Mouse (Mus musculus) hematopoietic multipotent progenitor cell, adult 10-12 weeks (in vitro differentiated cells): ENCODE measurements around the gene Tmem11. TPM values are rescaled to one million over a fixed set of nuclear protein-coding genes. Genes with fewer than 3 reads are reported as not detected.

Experiments used
- polyA plus RNA-seq: library from polyadenylated mRNA; stranded (reverse); fragments of >175 nt; gene quantifications from 2 replicates; pipeline ENCODE4 v1.2.3, GENCODE M21; 2012; ENCODE audit warnings: low replicate concordance

Gene Tmem11
- 11.3 and 11.7 TPM in 2 replicates for polyA plus RNA-seq

GRCm38 (mm10) chr11:60878675-60879294 is at the start of gene Tmem11:
Gene Tmem11, minus strand, starts transcription at chr11:60879272.

GRCm38 (mm10) chr11:60914491-60914890 is 35.4 kb upstream of the Tmem11 start, which contains the start of gene Natd1:
Gene Natd1, minus strand, starts transcription at chr11:60914750.

GRCm38 (mm10) chr11:60830433-60831052 is 48.5 kb downstream of the Tmem11 start, which contains the start of gene Dhrs7b:
Gene Dhrs7b, plus strand, starts transcription at chr11:60830631.

Other genes with a start within 250 kb of the Tmem11 start
- gene Llgl1, start 179.5 kb downstream of the Tmem11 start, polyA plus RNA-seq: 25.0 and 31.4 TPM in 2 replicates
- 56.8 and 278 TPM in 2 replicates for gene Flii, start 152.0 kb downstream of the Tmem11 start, polyA plus RNA-seq
- 31.6 and 47.4 TPM in 2 replicates for gene Mief2, start 150.9 kb downstream of the Tmem11 start, polyA plus RNA-seq
- 2.6 and 7.7 TPM in 2 replicates for gene Top3a, start 101.9 kb downstream of the Tmem11 start, polyA plus RNA-seq
- 3.0 and 4.3 TPM in 2 replicates for gene Smcr8, start 101.7 kb downstream of the Tmem11 start, polyA plus RNA-seq
- gene Shmt1, start 67.6 kb downstream of the Tmem11 start, polyA plus RNA-seq: 0.80 and 1.1 TPM in 2 replicates
- 0.88 and 3.1 TPM in 2 replicates for gene Dhrs7b, start 48.6 kb downstream of the Tmem11 start, polyA plus RNA-seq
- 6.7 and 31.1 TPM in 2 replicates for gene Natd1, start 35.5 kb upstream of the Tmem11 start, polyA plus RNA-seq
- 66.1 and 127 TPM in 2 replicates for gene Map2k3, start 52.8 kb upstream of the Tmem11 start, polyA plus RNA-seq
- not detected in 2 replicates for gene Kcnj12, start 143.3 kb upstream of the Tmem11 start, polyA plus RNA-seq
- gene Tnfrsf13b, start 247.5 kb upstream of the Tmem11 start, polyA plus RNA-seq: 524 and 887 TPM in 2 replicates